Mouse (Mus musculus): ENCODE measurements around the gene Gle1. TPM values are rescaled to one million over a fixed set of nuclear protein-coding genes. Genes with fewer than 3 reads are reported as not detected.
"Not testable (repeated sequence)": the region's sequence is repeated elsewhere in the genome, so short reads cannot be mapped to it uniquely, and the experiment has no call there.

Gene Gle1
- polyA plus RNA-seq (2016; fragmentation: Nextera tagmentation; extraction: Ambion mirVana) = 50.0 and 61.3 TPM in 2 replicates

- H3K4me1 ChIP-seq = peaks cover 9% of the 10 kb centered on the region
- peak within 1 kb of the TSS; percentile 93 for H3K4me3 ChIP-seq
- WGBS = 3% methylated on average over 44 of the region's 44 CpGs
- H3K27ac ChIP-seq = peak within 1 kb of the TSS; percentile 89
- no peaks in the 10 kb centered on the region for H3K27me3 ChIP-seq (ENCODE audit: insufficient read depth, poor library complexity, severe bottlenecking)
- H3K36me3 ChIP-seq = peaks cover 46% of the 10 kb centered on the region
- H3K9me3 ChIP-seq = no peaks in the 10 kb centered on the region
- peak; percentile 98 for DNase-seq (ENCODE audit: low spot score)
Observed at GRCm38 (mm10) chr2:29934906-29935599, at the start of gene Gle1. Gene Gle1 (plus strand): TSS chr2:29935426.

GRCm38 (mm10) chr2:29886659-29887292 lies 48.5 kb upstream of the Gle1 start:
- not testable (repeated sequence) for H3K27me3 ChIP-seq (ENCODE audit: insufficient read depth, poor library complexity, severe bottlenecking); H3K36me3 ChIP-seq; H3K9me3 ChIP-seq; DNase-seq (ENCODE audit: low spot score); H3K27ac ChIP-seq; H3K4me3 ChIP-seq
- WGBS = 81% methylated on average over 9 of the region's 9 CpGs
- H3K4me1 ChIP-seq = peaks cover 20% of the 10 kb centered on the region

GRCm38 (mm10) chr2:29889066-29889944 lies 45.9 kb upstream of the Gle1 start, which contains the start of gene Odf2:
Gene Odf2 (plus strand): TSS chr2:29889221.
- Histone ChIP-seq H3K4me1 (peaks cover 20% of the 10 kb centered on the region), H3K36me3 (peaks cover 28% of the 10 kb centered on the region), H3K4me3 (peak within 1 kb of the TSS; percentile 99), H3K27ac (peak within 1 kb of the TSS; percentile 96), H3K27me3 (ENCODE audit: insufficient read depth, poor library complexity, severe bottlenecking) (no peaks in the 10 kb centered on the region), H3K9me3 (no peaks in the 10 kb centered on the region)
- under 1% methylated on average over 70 of the region's 70 CpGs for WGBS
- DNase-seq (ENCODE audit: low spot score) = peak; percentile 100

- H3K36me3 ChIP-seq = peaks cover 38% of the 10 kb centered on the region
- H3K27ac ChIP-seq = peak overlapping the region; percentile 96
- H3K27me3 ChIP-seq (ENCODE audit: insufficient read depth, poor library complexity, severe bottlenecking) = no peaks in the 10 kb centered on the region
- WGBS = under 1% methylated on average over 61 of the region's 61 CpGs
- H3K4me1 ChIP-seq = peaks cover 20% of the 10 kb centered on the region
- peak overlapping the region; percentile 99 for H3K4me3 ChIP-seq
- no peaks in the 10 kb centered on the region for H3K9me3 ChIP-seq
- DNase-seq (ENCODE audit: low spot score) = peak; percentile 98
Observed at GRCm38 (mm10) chr2:29889991-29890833, 45.0 kb upstream of the Gle1 start.

- Histone ChIP-seq H3K27ac (no peak overlapping the region), H3K36me3 (peaks cover 51% of the 10 kb centered on the region), H3K4me1 (peaks cover 20% of the 10 kb centered on the region), H3K4me3 (no peak overlapping the region), H3K9me3 (no peaks in the 10 kb centered on the region), H3K27me3 (ENCODE audit: insufficient read depth, poor library complexity, severe bottlenecking) (no peaks in the 10 kb centered on the region)
- no peak for DNase-seq (ENCODE audit: low spot score)
- WGBS = 87% methylated on average over 6 of the region's 6 CpGs
Observed at GRCm38 (mm10) chr2:29891773-29892172, 43.5 kb upstream of the Gle1 start.

- Histone ChIP-seq H3K4me1 (peaks cover 5% of the 10 kb centered on the region), H3K27me3 (ENCODE audit: insufficient read depth, poor library complexity, severe bottlenecking) (no peaks in the 10 kb centered on the region), H3K9me3 (no peaks in the 10 kb centered on the region), H3K36me3 (peaks cover 94% of the 10 kb centered on the region), H3K4me3 (no peak overlapping the region), H3K27ac (no peak overlapping the region)
- whole genome bisulfite sequencing = 97% methylated on average over 1 of the region's 1 CpGs
- DNase-seq (ENCODE audit: low spot score) = no peak
Observed at GRCm38 (mm10) chr2:29896071-29896470, 39.2 kb upstream of the Gle1 start.

- WGBS = 93% methylated on average over 2 of the region's 2 CpGs
- H3K9me3 ChIP-seq = no peaks in the 10 kb centered on the region
- H3K4me1 ChIP-seq = no peaks in the 10 kb centered on the region
- no peaks in the 10 kb centered on the region for H3K27me3 ChIP-seq (ENCODE audit: insufficient read depth, poor library complexity, severe bottlenecking)
- H3K4me3 ChIP-seq = no peak overlapping the region
- peaks cover 97% of the 10 kb centered on the region for H3K36me3 ChIP-seq
- no peak overlapping the region for H3K27ac ChIP-seq
- no peak for DNase-seq (ENCODE audit: low spot score)
Observed at GRCm38 (mm10) chr2:29897366-29897765, 37.9 kb upstream of the Gle1 start.

- WGBS = 88% methylated on average over 1 of the region's 1 CpGs
- Histone ChIP-seq H3K27me3 (ENCODE audit: insufficient read depth, poor library complexity, severe bottlenecking) (no peaks in the 10 kb centered on the region), H3K4me3 (no peak overlapping the region), H3K27ac (no peak overlapping the region), H3K9me3 (no peaks in the 10 kb centered on the region), H3K4me1 (no peaks in the 10 kb centered on the region), H3K36me3 (peaks cover 97% of the 10 kb centered on the region)
- no peak for DNase-seq (ENCODE audit: low spot score)
Observed at GRCm38 (mm10) chr2:29898081-29898480, 37.1 kb upstream of the Gle1 start.

- Histone ChIP-seq H3K36me3 (peaks cover 100% of the 10 kb centered on the region), H3K4me3 (no peak overlapping the region), H3K4me1 (no peaks in the 10 kb centered on the region), H3K9me3 (no peaks in the 10 kb centered on the region), H3K27ac (no peak overlapping the region), H3K27me3 (ENCODE audit: insufficient read depth, poor library complexity, severe bottlenecking) (no peaks in the 10 kb centered on the region)
- 86% methylated on average over 10 of the region's 10 CpGs for WGBS
- DNase-seq (ENCODE audit: low spot score) = no peak
Observed at GRCm38 (mm10) chr2:29902194-29902593, 33.0 kb upstream of the Gle1 start.

GRCm38 (mm10) chr2:29908171-29908570 lies 27.1 kb upstream of the Gle1 start:
- H3K36me3 ChIP-seq = peaks cover 88% of the 10 kb centered on the region
- DNase-seq (ENCODE audit: low spot score); H3K9me3 ChIP-seq; H3K4me3 ChIP-seq; H3K27ac ChIP-seq; H3K27me3 ChIP-seq (ENCODE audit: insufficient read depth, poor library complexity, severe bottlenecking); H3K4me1 ChIP-seq: not testable (repeated sequence)
- WGBS = 79% methylated on average over 2 of the region's 2 CpGs

GRCm38 (mm10) chr2:29910042-29910441 lies 25.2 kb upstream of the Gle1 start:
- H3K27me3 ChIP-seq (ENCODE audit: insufficient read depth, poor library complexity, severe bottlenecking) = no peaks in the 10 kb centered on the region
- H3K4me3 ChIP-seq = no peak overlapping the region
- 80% methylated on average over 2 of the region's 2 CpGs for WGBS
- H3K36me3 ChIP-seq = peaks cover 87% of the 10 kb centered on the region
- no peak overlapping the region for H3K27ac ChIP-seq
- no peaks in the 10 kb centered on the region for H3K4me1 ChIP-seq
- no peaks in the 10 kb centered on the region for H3K9me3 ChIP-seq
- no peak for DNase-seq (ENCODE audit: low spot score)

GRCm38 (mm10) chr2:29917621-29918020 lies 17.6 kb upstream of the Gle1 start:
- no peaks in the 10 kb centered on the region for H3K9me3 ChIP-seq
- 0 out of 2 replicates have a peak, but pooled peaks cover 4% of the 10 kb centered on the region for H3K4me1 ChIP-seq
- H3K27ac ChIP-seq = no peak overlapping the region
- H3K4me3 ChIP-seq = no peak overlapping the region
- DNase-seq (ENCODE audit: low spot score) = no peak
- peaks cover 91% of the 10 kb centered on the region for H3K36me3 ChIP-seq
- no peaks in the 10 kb centered on the region for H3K27me3 ChIP-seq (ENCODE audit: insufficient read depth, poor library complexity, severe bottlenecking)
- WGBS = 93% methylated on average over 11 of the region's 11 CpGs

Measured in heart, embryonic 10.5 days (tissue).